Mouse (Mus musculus) heart, adult 2 months (tissue): ENCODE results near the gene Gm35549. TPM values are rescaled to one million over a fixed set of nuclear protein-coding genes. Genes with fewer than 3 reads are reported as not detected.
A peak's percentile ranks its signal among the peaks of the same experiment; 100 is the strongest.
"Not testable (repeated sequence)": the region's sequence is repeated elsewhere in the genome, so short reads cannot be mapped to it uniquely, and the experiment has no call there.

Experiments used
- DNase-seq, 2 experiments: peaks; one replicate each; pipeline ENCODE4 v3.0.0; 2021
- H3K27ac ChIP-seq: fragments of 200-600 bp; 2 replicates; pipeline ENCODE4 v1.8.1; 2022
- H3K27me3 ChIP-seq: fragments of 200-500 bp; 2 replicates; pipeline ENCODE4 v1.6.1; 2012; ENCODE audit warnings: mild to moderate bottlenecking, low read length, inconsistent platforms, mixed read lengths; ENCODE audit not compliant: control insufficient read depth, insufficient read depth
- H3K36me3 ChIP-seq: fragments of 200-500 bp; 2 replicates; pipeline ENCODE4 v1.6.1; 2012; ENCODE audit warnings: low read length, inconsistent platforms; ENCODE audit not compliant: control insufficient read depth, insufficient read depth
- H3K4me1 ChIP-seq: fragments of 200-500 bp; 2 replicates; pipeline ENCODE4 v1.6.1; 2011; ENCODE audit warnings: low read length; ENCODE audit not compliant: control insufficient read depth, insufficient read depth
- H3K4me3 ChIP-seq: fragments of 200-600 bp; 2 replicates; pipeline ENCODE4 v1.8.1; 2022
- H3K79me2 ChIP-seq: fragments of 200-500 bp; replicated peaks from 2 replicates; pipeline ENCODE4 v1.6.1; 2012; ENCODE audit warnings: mild to moderate bottlenecking, inconsistent platforms, low read length, moderate library complexity, mixed read lengths; ENCODE audit not compliant: control insufficient read depth, insufficient read depth
- H3K9ac ChIP-seq: fragments of 200-500 bp; 2 replicates; pipeline ENCODE4 v1.6.1; 2012; ENCODE audit warnings: low read depth, mild to moderate bottlenecking, control low read depth, inconsistent platforms, low read length, mixed read lengths
- CTCF ChIP-seq: fragments of 200-600 bp; IDR thresholded peaks from 2 replicates; pipeline ENCODE4 v1.8.1; 2022; ENCODE audit warnings: antibody characterized with exemption, mild to moderate bottlenecking, moderate library complexity
- EP300 ChIP-seq: fragments of 200-500 bp; IDR thresholded peaks from 2 replicates; pipeline ENCODE4 v1.6.1; 2011; ENCODE audit warnings: low read depth, low read length, control low read depth; ENCODE audit not compliant: insufficient read depth
- POLR2A ChIP-seq: fragments of 200-500 bp; IDR thresholded peaks from 2 replicates; pipeline ENCODE4 v1.6.1; 2011; ENCODE audit warnings: mild to moderate bottlenecking, low read depth, low read length, control low read depth; ENCODE audit not compliant: insufficient read depth
- WGBS: fragments of 180-500 bp; shearing (Covaris S2); methylation state at CpG from one replicate; pipeline ENCODE4 v1.1.7; 2018; 5-methylcytosine and 5-hydroxymethylcytosine counted together
- intact Hi-C: fragments of 180-260 bp; cut with DNase I; formaldehyde crosslinking; loops from one replicate; pipeline ENCODE4 v1.15.1; 2025
- polyA plus RNA-seq: library from polyadenylated mRNA; depleted of rRNA; stranded (reverse); fragments of >200 nt; gene quantifications from 2 replicates; pipeline ENCODE4 v1.2.3, GENCODE M21; 2012
- total RNA-seq, 2 experiments: library from RNA; stranded (reverse); gene quantifications; 2 replicates each; pipeline ENCODE4 v1.2.3; 2021

Gene Gm35549
- total and polyA plus RNA-seq, 3 experiments, result not detected

DNA sequence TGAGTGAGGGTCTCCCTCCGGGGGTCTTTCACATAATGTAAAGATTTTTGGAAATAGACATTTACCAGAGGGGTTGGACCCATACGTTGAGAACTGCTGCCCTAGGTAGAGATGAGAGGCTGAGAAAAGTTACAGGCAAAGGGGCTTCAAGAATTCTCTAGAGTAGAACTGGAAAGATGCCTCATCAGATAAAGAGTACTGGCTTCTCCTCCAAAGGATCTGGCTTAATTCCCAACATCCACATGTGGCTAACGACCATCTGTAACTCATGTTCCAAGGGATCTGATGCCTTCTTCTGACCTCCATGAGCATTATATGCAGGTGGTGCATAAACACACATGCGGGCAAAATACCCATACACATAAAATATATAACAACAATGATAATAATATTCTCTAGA, 11.8 kb upstream of the Gm35549 start:
- 88% methylated on average over 4 of the region's 4 CpGs for WGBS
- intact Hi-C loops, result no loop called here

DNA sequence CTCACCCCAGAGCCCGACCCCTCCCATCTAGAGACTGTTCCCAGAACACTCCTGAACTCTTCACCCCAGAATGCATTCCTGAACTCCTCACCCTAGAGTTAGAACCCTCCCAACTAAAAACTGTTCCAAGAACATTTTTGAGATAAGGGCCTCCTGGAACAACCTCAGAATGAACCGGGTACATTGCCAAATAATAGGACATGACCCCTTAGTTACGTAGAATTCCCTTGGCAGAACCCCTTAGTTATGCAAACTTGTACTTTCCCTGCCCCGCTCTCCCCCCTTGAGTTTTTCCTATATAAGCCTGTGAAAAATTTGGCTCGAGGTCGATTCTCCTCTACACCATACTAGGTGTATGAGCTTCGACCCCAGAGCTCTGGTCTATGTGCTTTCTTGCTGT, 11.3 kb upstream of the Gm35549 start:
- H3K9ac ChIP-seq, H3K27me3 ChIP-seq, intact Hi-C loops, H3K4me3 ChIP-seq, H3K27ac ChIP-seq, H3K4me1 ChIP-seq, DNase-seq, H3K79me2 ChIP-seq: not testable (repeated sequence)
- WGBS, result 36% methylated on average over 3 of the region's 7 CpGs
- peaks cover 55% of the 10 kb centered on the region for H3K36me3 ChIP-seq

More for the DNA sequence above, 11.8 kb upstream of the Gm35549 start:
- TF ChIP-seq EP300 (no peak), POLR2A (no peak), CTCF (no peak)
- Histone ChIP-seq H3K4me3 (no peak overlapping the region), H3K4me1 (peaks cover 1% of the 10 kb centered on the region; the same call in 1 of the 2 replicates), H3K79me2 (no peaks in the 10 kb centered on the region), H3K36me3 (peaks cover 51% of the 10 kb centered on the region), H3K9ac (no peak overlapping the region), H3K27ac (peak overlapping the region; percentile 6), H3K27me3 (no peaks in the 10 kb centered on the region)
- DNase-seq, result no peak

DNA sequence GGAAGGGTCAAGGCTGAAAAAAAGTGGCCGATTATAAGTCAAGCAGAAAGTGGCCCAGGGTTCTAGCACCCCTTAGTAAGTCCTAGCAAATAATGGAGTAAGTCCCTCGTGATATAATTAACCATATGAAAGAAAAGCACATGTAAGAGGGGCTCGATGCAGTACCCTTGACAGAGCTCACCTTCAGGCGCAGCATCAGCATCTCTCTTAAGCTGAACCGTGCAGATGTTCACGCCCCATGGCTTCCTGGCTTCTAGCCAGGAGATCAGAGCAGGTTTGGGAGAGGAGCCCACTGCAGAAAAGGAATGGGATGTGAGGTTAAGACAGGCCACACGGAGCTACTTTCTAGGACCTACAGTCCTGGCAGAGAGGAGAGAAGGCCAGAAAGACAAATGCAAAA, 10.7 kb upstream of the Gm35549 start:
- Histone ChIP-seq H3K36me3 (peaks cover 55% of the 10 kb centered on the region), H3K4me3 (no peak overlapping the region), H3K9ac (no peak overlapping the region), H3K79me2 (no peaks in the 10 kb centered on the region), H3K4me1 (peaks cover 1% of the 10 kb centered on the region; the same call in 1 of the 2 replicates), H3K27me3 (no peaks in the 10 kb centered on the region), H3K27ac (peak overlapping the region; percentile 48)
- intact Hi-C loops, result loop anchor here (5.0 kb wide), 1 partner anchor 47 kb away; the partner anchor contains the start of gene Tcaim
- TF ChIP-seq POLR2A, result no peak
- TF ChIP-seq EP300, result no peak
- no peak for TF ChIP-seq CTCF
- no peak for DNase-seq
- 80% methylated on average over 7 of the region's 7 CpGs for whole genome bisulfite sequencing

DNA sequence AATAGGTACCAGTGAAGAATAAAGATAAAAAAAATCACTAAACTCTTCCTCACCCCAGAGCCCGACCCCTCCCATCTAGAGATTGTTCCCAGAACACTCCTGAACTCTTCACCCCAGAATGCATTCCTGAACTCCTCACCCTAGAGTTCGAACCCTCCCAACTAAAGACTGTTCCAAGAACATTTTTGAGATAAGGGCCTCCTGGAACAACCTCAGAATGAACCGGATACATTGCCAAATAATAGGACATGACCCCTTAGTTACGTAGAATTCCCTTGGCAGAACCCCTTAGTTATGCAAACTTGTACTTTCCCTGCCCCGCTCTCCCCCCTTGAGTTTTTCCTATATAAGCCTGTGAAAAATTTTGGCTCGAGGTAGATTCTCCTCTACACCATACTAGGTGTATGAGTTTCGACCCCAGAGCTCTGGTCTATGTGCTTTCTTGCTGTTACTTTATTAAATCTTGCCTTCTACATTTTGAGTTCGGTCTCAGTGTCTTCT, 4.0 kb upstream of the Gm35549 start:
- H3K9ac ChIP-seq, intact Hi-C loops, H3K27me3 ChIP-seq, DNase-seq, H3K79me2 ChIP-seq, H3K4me1 ChIP-seq, H3K4me3 ChIP-seq: not testable (repeated sequence)
- WGBS, result 45% methylated on average over 8 of the region's 8 CpGs
- peak overlapping the region; percentile 59 for H3K27ac ChIP-seq
- peaks cover 27% of the 10 kb centered on the region for H3K36me3 ChIP-seq

DNA sequence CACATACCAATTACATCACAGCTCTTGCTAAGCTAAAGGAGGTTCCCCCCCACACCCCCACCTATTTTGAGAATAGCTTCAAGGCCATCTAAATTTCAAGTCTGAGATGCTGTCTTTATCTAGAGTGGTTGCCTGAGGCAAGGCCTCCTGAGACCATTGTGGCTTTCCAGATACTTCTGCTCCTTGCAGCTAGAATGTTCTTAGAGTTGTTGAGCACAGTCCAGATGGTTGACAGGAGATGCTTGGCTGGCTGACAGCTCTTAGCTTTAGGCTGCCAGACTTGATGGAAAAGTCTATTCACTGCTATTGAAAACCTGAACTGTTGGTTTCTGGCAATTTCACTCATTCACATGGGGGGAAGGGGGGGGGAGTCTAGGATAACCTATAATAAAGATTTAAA, 2.3 kb upstream of the Gm35549 start:
- H3K9ac ChIP-seq, result no peak overlapping the region
- intact Hi-C loops, result no loop called here
- H3K36me3 ChIP-seq, result peaks cover 16% of the 10 kb centered on the region
- H3K27me3 ChIP-seq, result no peaks in the 10 kb centered on the region
- no peaks in the 10 kb centered on the region; the same call in none of the 2 replicates for H3K4me1 ChIP-seq
- TF ChIP-seq CTCF (no peak), POLR2A (no peak), EP300 (0 out of 2 replicates have a peak, but pooled peaks have one; percentile 49)
- H3K79me2 ChIP-seq, result no peaks in the 10 kb centered on the region
- H3K4me3 ChIP-seq, result no peak overlapping the region
- peak; percentile 55 to 71 for DNase-seq
- H3K27ac ChIP-seq, result peak overlapping the region; percentile 49

DNA sequence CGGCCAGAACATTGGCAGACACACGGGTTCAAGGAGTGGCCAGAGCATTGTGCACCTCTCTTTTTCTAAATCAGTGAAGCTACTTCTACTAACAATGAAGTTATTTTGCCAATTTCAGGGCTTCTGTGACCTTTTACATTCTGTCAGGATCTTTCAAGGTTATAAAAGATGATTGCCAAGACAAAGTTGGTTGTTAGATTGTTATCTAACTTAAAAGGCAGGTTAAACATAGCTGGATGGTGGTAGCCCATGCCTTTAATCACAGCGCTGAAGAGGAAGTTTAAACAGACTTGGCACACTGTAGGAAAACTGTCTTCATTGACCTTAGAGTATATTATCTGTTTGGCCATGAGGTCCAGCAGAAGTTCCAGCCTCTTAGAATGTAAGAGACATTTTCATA, 1.8 kb upstream of the Gm35549 start:
- 74% methylated on average over 3 of the region's 3 CpGs for whole genome bisulfite sequencing

More for the DNA sequence above, 1.8 kb upstream of the Gm35549 start:
- H3K36me3 ChIP-seq, result peaks cover 15% of the 10 kb centered on the region
- no peak overlapping the region for H3K4me3 ChIP-seq
- peak overlapping the region; percentile 46 for H3K27ac ChIP-seq
- H3K79me2 ChIP-seq, result no peaks in the 10 kb centered on the region
- intact Hi-C loops, result no loop called here
- DNase-seq, result no peak
- no peaks in the 10 kb centered on the region for H3K27me3 ChIP-seq
- H3K9ac ChIP-seq, result no peak overlapping the region
- TF ChIP-seq CTCF (no peak), POLR2A (no peak), EP300 (no peak)
- no peaks in the 10 kb centered on the region; the same call in none of the 2 replicates for H3K4me1 ChIP-seq
